Mouse (Mus musculus) cerebellum, adult 9-11 months (tissue): ENCODE measurements at regions not wholly inside any gene's neighbourhood (a gene's known extent, or its start where the extent isn't known, plus 50 kb on each side); places are given as distances from the start of the nearest gene placed in this dataset.
"Not testable (repeated sequence)": the region's sequence is repeated elsewhere in the genome, so short reads cannot be mapped to it uniquely, and the experiment has no call there.

ENCODE experiments used
- DNase-seq: peaks from one replicate; pipeline ENCODE4 v3.0.0; 2022

DNA sequence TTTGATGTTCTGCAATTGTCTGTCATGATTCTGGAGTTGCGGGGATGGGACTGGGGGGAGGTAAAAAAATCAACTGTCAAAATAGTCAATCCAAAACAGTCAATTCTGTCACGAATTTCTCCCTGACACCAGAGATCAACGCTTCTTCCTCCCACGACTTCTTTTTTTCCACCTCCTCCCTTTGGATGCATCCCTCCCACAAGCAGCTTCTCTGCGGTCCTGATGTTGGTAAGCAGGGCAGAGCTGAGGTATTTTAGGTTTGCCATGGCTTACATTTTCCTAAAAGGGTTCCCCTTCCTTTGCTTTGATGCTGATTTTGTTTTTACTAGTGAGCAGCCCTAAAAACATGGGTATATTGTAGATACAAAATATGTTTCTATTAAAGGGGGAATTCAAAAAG lies 209.7 kb downstream of the Cd47 start:
- DNase-seq = peak; percentile 44

DNA sequence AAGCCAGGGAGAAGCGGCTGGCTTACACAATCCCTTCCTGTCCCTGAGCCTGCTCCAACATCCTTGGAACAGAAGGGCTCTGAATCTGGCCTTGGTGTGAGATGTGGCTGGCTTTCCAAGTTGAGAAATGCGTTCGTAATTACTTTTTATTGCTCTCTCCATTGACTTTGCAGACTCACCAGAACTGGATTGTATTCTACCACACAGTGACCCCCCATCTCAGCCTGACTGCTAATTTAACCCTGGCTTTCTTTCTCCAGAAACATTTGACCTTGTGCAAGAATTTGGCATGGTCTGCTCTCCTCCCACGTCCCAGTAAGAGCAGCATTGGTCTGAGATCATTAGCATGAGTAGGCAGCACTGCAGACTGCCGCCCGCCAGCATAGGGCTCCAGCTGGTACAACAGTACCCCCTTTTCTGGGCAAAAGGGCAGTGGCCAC lies 210.2 kb downstream of the Cd47 start:
- peak; percentile 90 for DNase-seq

DNA sequence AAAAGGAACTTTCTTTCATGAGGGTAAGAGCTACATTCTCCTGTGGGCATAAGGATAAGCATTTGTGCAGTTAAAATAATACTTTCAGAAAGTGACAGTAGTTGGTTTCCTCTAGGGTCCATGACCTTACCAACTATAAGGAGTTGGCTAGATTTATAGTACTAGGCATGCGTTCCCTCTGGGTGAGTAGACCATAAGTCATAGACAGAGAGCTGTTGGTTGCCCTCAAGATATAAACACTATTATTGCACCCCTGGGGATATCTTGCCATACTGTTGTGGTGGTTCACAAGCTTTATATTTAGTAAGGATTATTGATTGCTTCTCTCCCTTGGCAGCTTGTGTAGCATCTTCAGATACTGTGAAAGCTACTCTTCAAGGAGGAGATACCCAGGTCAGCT lies 223.6 kb downstream of the Cd47 start:
- DNase-seq = no peak

DNA sequence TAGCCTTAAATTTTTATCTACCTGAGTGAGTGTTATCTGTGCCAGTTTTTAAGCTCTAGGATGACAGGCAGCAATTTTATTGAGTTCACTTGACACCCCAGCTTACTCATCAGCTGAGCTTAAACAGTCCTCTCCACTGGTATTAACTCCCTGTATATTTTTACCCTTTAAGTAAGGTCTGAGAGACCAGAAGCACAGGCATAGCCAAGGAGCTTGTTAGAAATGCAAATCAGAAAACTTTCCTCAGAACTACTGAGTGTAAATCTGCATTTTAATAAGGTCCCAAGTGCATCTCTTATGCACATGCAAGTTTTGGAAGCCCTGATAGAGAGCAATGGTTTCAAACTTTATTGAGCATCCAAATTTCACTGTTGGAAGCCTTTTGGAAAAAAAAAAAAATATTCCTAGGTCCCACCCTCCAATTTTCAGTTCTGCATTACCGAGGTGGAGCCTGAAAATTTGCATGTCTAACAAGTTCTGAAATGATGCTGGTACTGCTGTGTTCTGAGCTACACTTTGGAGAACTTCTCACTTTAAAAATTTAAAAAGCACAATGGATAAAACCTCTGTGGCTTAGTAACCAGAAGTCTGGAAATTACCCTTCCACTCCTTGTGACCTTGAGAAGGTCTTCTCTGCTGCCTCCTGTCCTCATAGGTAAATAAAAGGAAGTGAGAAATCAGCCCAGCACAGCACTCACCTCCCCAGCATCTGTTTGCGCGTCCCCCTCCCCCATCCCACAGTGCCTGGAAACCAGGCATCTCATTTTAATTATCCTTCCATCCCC lies 226.0 kb downstream of the Cd47 start:
- DNase-seq = no peak

DNA sequence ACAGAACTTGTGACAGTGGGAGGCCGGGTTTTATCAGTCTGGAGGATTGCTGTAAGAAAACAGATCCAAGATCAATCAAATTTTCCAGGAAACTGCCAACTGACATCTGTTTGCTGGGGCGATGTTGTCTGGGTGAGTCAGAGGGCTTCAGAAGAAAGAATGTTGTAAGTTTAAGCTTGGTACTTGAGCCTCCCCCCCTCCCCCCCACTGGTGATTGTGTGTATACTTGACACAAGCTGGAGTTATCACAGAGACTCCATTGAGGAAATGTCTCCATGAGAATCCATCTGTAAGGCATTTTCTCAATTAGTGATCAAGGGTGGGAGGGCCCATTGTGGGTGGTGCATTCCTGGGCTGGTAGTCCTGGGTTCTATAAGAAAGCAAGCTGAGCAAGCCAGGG lies 226.9 kb downstream of the Cd47 start:
- no peak for DNase-seq

DNA sequence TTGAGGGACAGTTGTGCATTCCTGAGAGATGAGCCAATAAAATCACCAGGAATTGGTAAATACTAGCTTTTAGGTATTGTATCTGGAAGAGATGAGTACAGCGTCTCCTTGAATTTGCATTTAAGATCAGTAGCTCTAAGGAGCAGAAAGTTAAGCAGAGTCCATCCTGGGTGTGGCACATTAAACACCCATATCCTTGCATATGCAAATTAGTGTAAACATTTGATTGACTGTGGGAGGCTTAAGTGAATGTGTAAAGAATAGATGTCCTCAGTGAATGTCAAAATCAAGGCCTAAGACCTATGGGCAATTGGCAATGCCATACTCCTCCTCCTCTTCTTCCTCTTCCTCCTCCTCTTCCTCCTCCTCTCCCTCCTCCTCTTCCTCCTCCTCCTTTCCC lies 229.4 kb downstream of the Cd47 start:
- no peak for DNase-seq

DNA sequence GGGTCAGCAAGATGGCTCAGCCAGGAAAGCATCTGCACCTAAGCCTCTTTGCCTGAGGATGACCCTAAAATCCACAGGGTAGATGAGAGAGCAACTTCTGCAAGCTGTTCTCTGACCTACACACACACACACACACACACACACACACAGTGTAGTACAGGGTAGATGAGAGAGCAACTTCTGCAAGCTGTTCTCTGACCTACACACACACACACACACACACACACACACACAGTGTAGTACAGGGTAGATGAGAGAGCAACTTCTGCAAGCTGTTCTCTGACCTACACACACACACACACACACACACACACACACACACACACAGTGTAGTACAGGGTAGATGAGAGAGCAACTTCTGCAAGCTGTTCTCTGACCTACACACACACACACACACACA lies 230.0 kb downstream of the Cd47 start:
- DNase-seq = not testable (repeated sequence)

DNA sequence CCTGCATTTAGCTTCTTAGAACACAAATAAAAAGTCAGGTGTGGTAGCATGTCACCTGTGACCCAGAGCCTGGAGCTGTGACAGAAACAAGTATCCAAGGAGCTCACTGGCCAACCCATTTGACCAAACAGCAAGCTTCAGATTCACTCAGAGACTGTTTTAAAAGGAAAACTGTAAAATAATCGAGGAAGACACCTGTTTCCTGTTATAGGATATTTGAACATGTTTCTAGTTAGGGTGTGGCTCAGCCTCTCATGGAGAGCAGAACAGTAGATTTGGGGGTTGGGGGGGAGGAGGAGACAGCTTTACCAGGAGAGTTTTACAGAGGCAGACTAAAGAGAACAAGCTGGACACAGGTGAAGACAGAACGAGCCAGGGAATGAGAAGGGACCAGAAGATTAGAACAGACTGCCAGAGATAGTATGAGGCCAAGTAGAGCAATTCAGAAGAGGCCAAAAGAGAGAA lies 230.6 kb downstream of the Cd47 start:
- DNase-seq = no peak

DNA sequence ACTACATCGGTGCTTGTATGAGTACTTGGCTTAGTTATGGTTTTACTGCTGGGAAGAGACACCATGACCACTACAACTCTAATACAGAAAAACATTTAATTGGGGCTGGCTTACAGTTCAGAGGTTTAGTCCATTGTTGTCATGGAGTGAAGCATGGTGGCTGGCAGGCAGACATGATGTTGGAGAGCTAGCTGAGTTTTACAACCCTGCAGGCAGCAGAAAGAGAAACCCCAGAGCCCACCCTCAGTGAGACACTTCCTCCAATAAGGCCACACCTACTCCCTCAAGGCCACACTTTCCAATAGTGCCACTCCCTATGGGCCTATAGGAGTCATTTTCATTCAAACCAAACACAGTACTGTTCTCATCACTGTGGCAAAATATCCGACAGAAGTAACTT lies 232.5 kb downstream of the Cd47 start:
- DNase-seq = no peak

DNA sequence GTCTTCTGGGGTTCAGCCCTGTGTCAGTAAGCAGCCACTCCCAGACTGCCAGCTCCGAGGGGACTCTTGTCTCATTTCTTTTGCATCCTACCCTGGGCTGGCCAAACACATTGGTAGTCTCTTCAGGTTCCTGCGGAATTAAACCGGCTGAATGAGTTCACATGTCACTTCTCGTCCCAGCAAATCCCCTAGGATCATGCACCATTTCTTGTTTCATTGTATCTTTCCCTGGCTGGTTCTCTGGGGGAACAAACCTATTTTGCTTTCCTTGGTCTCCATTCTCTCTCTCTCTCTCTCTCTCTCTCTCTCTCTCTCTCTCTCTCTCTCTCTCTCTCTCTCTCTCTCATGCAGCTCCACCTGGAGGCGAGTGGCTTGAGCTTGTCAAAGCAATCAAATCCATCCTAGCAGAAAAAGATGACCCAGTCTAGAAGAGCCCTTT lies 236.0 kb downstream of the Cd47 start:
- peak; percentile 57 for DNase-seq

DNA sequence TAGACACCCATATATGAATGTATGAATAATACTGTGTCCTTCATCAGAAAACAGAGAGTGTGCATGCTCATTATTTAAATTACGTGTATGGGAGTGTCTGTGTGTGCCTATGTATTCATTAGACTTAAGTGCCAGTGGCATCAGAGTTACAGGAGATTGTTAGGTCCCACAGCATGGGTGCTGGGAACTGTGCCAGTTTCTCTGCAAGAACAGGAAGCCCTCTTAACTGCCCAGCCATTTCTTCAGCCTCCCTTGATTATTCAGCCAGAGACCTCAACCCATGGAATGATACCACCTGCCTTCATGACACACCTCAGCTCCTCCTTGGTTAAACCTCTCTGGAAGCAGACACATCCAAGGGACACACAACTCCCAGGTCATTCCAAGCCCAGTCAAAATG lies 243.8 kb downstream of the Cd47 start:
- DNase-seq = no peak

DNA sequence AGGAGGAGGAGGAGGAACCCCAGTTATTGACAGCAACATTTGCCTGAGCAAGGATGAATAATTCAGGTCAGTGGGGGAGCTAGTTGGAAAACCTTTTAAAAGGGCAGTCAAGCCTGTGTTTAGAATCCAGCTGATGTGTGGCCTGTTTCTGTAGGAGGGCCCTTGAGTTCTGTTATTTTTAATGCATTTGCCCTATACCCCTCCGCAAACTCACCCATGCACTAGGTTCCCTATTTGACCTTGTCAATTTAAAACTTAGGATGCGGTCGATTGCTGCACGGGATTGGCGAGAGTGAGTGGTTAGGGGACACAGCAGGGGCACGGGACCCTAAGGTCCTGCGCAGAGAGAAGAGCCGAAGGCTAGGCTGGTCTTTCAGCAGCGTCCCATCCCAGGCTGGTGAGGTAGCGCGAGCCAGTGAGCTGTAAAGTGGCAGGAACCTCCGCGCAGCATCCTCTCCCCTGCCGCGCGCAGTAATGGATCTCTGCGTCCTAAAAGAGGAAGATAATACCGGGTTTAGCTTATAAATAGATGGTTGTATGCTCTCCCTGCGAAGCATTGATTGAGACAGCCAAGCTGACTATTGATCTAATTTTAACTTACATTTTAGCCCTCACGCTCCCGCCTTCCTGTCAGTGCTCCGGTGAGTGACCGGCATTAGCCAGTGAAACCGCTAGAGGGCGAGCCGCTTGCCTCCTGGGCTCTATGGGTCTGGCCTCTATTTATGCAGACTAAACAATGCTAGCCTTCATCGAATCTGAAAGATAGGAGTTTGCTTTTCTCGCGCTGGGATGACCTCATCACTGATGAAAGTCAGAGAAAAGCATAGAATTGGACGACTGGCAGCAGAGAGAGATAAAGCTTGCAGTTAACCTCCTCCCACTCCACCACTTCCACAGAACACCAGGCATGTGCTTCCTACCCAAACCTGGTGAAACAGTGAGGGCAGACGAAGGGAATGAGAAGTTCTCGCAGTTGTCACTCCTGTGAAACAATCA lies 245.5 kb downstream of the Cd47 start:
- peak; percentile 86 for DNase-seq

DNA sequence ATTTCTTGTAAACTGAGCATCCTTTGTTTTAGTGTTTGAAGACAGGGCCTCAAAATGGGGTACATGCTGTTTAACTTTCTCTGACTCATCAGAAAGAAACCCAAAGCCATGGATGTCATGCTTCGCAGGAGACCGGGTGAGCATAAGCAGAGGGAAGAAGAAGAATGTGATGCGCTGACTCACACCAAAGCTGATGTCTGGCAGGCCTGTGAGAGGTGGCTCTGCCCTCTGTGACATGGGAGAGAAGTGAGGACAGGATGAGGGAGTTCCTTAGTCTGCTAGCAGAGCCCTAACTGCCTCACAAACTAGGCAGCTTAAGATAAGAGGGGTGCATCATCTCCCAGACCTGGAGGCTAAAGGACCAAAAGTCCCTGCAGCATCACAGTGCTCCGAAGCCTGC lies 263.2 kb downstream of the Cd47 start:
- DNase-seq = no peak

DNA sequence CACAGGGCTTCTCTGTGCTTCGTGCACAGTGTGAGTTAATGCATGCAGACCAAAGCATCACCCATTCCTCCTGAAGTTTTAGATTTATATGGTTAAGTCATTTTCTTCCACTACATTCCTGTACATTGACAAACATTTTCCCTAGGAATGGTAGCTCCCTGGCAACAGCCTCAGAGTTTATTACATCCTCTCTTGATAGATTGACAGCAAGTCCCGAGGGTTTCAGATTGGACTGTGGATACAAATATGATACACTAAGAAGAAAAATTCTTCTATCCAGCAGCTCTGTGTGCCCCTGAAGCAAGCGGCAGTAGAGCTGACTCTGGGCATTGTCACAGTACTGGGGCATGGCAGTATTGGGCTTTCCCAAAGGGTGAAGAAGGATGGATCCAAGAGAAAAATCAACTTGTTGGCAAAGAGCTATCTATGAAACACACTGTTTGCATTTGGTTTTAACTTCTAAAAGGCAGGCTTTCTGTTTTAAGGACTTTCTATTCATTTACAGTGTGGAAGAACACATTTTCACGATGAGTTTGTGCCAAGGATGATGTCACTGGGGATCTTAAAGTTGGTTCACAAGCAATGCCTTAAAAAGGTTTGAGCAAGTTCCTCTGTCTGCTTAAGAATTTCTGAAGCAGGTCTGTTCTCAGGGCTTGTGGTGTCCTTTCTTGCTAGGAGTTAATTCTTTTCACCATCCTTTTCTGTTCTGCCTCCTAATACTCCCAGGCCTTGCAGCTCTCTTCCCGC lies 265.2 kb downstream of the Cd47 start:
- no peak for DNase-seq

DNA sequence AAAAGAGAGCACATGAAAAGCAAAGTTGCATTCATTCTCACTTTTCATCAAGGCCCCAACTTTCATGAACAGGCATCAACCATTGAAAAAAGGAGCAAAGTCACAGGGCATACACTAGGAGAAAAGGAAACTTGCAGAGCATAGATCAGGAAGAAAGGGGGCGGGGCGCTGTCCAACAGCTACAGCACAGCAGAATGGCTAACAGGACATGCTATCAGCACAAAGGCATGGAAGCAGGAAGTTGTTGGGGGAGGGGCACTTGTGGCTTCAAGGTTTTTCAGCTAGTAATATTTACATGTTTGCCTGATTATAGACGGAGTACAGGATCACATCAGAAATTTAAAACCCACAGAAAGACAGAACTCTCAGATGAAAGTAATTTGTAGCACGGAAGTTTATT lies 268.7 kb downstream of the Cd47 start:
- no peak for DNase-seq

DNA sequence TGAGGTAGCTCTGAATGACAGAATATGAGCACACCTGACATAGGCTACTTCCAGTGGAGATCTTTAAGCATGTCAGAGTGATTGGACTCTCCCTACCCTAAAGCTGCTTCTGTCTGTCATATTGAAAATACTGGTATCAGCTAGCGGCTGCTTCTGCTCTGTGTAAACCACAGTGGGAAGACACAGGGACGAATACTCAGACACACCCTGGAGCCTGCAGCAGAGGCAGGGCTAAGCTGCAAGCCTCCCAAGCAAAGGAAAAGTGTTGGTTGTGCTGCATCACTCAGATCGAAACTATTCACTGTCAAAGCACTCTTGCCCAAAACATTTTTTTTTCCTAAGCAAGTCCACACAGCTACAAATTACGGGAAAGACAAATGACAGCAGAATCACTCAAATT lies 270.4 kb downstream of the Cd47 start:
- DNase-seq = no peak

DNA sequence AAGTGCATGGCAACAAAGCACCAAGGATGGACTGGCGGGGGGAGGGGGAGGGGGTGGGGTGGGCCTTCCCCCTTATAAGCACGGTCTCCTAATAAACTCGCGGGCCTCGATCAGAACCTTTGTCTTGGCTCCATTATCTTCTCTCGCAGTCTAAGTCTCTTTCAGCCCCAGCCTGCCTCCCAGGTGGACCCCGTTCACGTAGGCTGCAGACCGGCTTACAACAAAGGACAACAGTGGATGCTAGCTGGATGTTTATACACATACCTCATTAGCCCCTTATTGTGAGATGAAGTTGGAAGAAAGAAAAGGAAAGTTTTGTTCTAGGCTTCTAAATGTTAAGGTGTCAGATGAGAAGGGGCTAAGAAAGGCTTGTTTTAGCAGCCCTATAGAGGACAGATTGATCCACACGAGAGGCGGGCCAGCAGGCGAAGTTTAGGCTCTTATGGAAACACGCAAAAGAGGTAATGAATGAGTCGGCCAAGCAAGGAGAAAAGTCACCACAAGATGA lies 272.6 kb downstream of the Cd47 start:
- no peak for DNase-seq

DNA sequence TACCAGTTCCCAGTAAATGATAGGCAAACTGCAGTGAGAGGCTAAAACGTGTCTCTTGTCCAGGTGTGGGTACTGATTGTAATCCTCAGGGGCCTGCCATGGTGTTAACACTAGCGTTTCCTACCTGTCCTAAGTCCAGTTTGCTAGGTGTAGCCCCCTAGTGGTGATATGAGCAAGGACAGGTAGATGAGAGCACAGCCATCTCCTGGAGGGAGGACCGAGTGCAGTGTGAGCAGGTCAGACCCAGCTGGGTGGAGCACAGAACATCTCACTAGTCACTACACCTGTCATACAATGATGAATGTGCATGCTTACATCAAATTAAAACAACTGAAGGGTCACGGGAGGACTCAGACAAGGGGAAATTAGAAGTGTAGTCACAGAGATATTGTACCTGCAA lies 273.6 kb downstream of the Cd47 start:
- peak; percentile 16 for DNase-seq

DNA sequence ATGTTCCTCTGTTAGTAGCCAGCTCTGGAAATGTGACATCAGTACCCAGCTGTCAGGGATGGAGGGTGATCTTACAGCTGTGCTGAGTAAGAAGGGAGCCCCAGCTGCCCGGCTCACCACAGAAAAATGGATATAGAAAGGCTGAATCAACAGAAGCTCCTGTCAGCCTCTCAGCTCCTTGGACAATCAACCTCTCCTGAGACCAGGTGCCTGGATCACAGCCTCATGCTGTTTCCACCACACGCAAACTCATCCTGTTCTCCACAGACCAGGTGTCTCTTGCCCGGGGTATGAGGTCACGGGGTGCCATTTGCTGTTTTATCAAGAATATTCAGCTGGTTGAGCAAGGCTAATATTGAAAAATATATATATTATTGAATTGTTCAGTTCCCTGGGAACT lies 275.3 kb downstream of the Cd47 start:
- no peak for DNase-seq

DNA sequence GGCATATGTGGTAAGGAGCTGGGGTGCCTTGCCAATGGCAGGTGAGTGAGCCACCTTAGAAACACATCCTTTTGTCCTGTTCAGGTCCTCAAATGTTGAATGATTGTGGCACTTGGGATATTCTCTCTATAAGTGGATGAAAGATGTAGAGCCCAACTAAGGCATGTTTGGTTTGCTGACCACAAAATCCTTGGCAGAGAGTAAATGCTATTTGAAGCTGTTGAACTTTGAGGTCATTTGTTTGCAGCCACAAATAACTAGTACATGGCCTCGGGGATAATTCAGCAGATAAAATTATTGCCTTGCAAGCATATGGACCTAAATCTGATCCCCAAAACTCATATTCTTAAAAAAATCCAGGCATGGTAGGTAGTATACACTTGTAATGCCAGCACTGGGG lies 281.2 kb downstream of the Cd47 start:
- DNase-seq = no peak

DNA sequence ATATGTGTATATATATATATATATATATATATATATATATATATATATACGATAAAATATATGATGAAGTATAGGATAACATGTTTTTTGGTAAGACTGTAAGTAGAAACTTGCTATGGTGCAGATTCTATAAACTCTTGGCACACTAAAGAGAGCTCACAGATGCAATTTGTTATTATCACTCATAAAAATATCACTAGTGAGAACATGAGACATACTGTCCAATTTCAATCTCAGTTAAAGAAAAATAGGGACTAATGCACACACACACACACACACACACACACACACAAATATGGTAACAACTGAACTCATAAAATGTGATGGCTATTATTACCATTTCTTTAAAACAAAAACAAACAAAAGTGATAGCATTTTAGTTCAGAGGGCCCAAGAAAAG lies 292.0 kb downstream of the Cd47 start:
- DNase-seq = no peak

DNA sequence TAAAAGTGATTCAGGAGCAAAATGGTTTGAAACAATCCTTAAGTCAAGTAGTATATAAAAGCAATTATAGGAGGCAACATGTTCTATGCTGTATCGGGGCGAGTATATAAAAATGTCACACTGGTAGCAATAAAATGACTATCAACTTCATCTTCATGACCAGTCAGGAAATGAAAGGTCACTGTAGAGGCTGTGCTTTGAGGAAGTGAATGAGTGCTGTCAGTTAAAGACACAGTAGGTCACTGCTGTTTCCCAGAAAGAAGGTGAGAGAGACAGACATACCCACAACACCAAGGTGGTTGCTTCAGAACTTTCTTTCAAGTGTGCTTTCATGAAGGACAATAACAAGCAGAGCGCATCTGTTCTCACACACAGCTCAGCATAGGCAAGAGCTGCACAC lies 292.4 kb downstream of the Cd47 start:
- no peak for DNase-seq
